Mouse (Mus musculus) midbrain, embryonic 14.5 days (tissue): ENCODE measurements at regions not wholly inside any gene's neighbourhood (a gene's known extent, or its start where the extent isn't known, plus 50 kb on each side); places are given as distances from the start of the nearest gene placed in this dataset.

Experiments
- ATAC-seq: fragments of 200-750 bp; cut with Nextera tagmentation; 2 replicates; pipeline ENCODE4 v1.8.0; 2017; ENCODE audit warnings: moderate number of reproducible peaks, moderate library complexity; ENCODE audit not compliant: low FRiP score, low TSS enrichment
- DNase-seq: peaks from one replicate; pipeline ENCODE4 v3.0.0-alpha.2; 2015
- H3K27ac ChIP-seq: fragments of 300-500 bp; sonication (generic); replicated peaks from 2 replicates; pipeline ENCODE4 v1.5.1; 2014; ENCODE audit warnings: mild to moderate bottlenecking, low read depth, low read length, moderate library complexity
- H3K27me3 ChIP-seq: fragments of 300-500 bp; sonication (generic); 2 replicates; pipeline ENCODE4 v1.6.1; 2014; ENCODE audit warnings: low read length, control low read depth, mixed read lengths; ENCODE audit not compliant: control insufficient read depth, insufficient read depth
- H3K36me3 ChIP-seq: fragments of 300-500 bp; sonication (generic); 2 replicates; pipeline ENCODE4 v1.6.1; 2014; ENCODE audit warnings: low read length, control low read depth; ENCODE audit not compliant: control insufficient read depth, insufficient read depth
- H3K4me1 ChIP-seq: fragments of 300-500 bp; sonication (generic); 2 replicates; pipeline ENCODE4 v1.6.1; 2014; ENCODE audit warnings: mild to moderate bottlenecking, antibody characterized with exemption, low read length, control low read depth; ENCODE audit not compliant: control insufficient read depth, insufficient read depth
- H3K4me2 ChIP-seq: fragments of 300-500 bp; sonication (generic); 2 replicates; pipeline ENCODE4 v1.6.1; 2014; ENCODE audit warnings: mild to moderate bottlenecking, low read length, moderate library complexity
- H3K4me3 ChIP-seq: fragments of 300-500 bp; sonication (generic); replicated peaks from 2 replicates; pipeline ENCODE4 v1.5.1; 2014; ENCODE audit warnings: low read depth, low read length
- H3K9ac ChIP-seq: fragments of 300-500 bp; sonication (generic); replicated peaks from 2 replicates; pipeline ENCODE4 v1.6.1; 2014; ENCODE audit warnings: mild to moderate bottlenecking, low read length, moderate library complexity
- H3K9me3 ChIP-seq: fragments of 300-500 bp; sonication (generic); 2 replicates; pipeline ENCODE4 v1.6.1; 2016; ENCODE audit warnings: low read length, control low read depth, mixed read lengths; ENCODE audit not compliant: control insufficient read depth
- WGBS: fragments of 180-500 bp; shearing (Covaris S2); extraction: QIAGEN DNeasy Blood & Tissue Kit; methylation state at CpG from one replicate; pipeline ENCODE4 v1.1.7; 2014; 5-methylcytosine and 5-hydroxymethylcytosine counted together

- H3K36me3 ChIP-seq = no peaks in the 10 kb centered on the region
- 0 out of 2 replicates have a peak, but pooled peaks cover 3% of the 10 kb centered on the region for H3K4me1 ChIP-seq
- no peak overlapping the region for H3K9ac ChIP-seq
- no peaks in the 10 kb centered on the region for H3K9me3 ChIP-seq
- H3K4me3 ChIP-seq = no peak overlapping the region
- ATAC-seq (no peak), DNase-seq (peak; percentile 51)
- no peak overlapping the region for H3K27ac ChIP-seq
- no peaks in the 10 kb centered on the region for H3K27me3 ChIP-seq
- no peak overlapping the region for H3K4me2 ChIP-seq
These were observed 311.8 kb downstream of the Klf6 start for GRCm38 (mm10) chr13:6173095-6173494.

- H3K4me2 ChIP-seq = no peak overlapping the region
- ATAC-seq = no peak
- 79% methylated on average over 9 of the region's 9 CpGs for WGBS
- no peak overlapping the region for H3K4me3 ChIP-seq
- no peaks in the 10 kb centered on the region for H3K36me3 ChIP-seq
- no peak overlapping the region for H3K9ac ChIP-seq
- no peak for DNase-seq
- no peaks in the 10 kb centered on the region for H3K9me3 ChIP-seq
- no peak overlapping the region for H3K27ac ChIP-seq
- H3K27me3 ChIP-seq = no peaks in the 10 kb centered on the region
- H3K4me1 ChIP-seq = no peaks in the 10 kb centered on the region
These were observed 317.2 kb downstream of the Klf6 start for GRCm38 (mm10) chr13:6178362-6179070.

- DNase-seq = no peak
- 72% methylated on average over 3 of the region's 3 CpGs for WGBS
- H3K4me3 ChIP-seq = no peak overlapping the region
- no peak overlapping the region for H3K4me2 ChIP-seq
- no peaks in the 10 kb centered on the region for H3K4me1 ChIP-seq
- H3K27ac ChIP-seq = no peak overlapping the region
- no peaks in the 10 kb centered on the region for H3K27me3 ChIP-seq
- no peaks in the 10 kb centered on the region for H3K9me3 ChIP-seq
- no peaks in the 10 kb centered on the region for H3K36me3 ChIP-seq
- no peak for ATAC-seq
- no peak overlapping the region for H3K9ac ChIP-seq
These were observed 327.9 kb downstream of the Klf6 start for GRCm38 (mm10) chr13:6189133-6189532.

- Histone ChIP-seq H3K27ac (no peak overlapping the region), H3K4me3 (no peak overlapping the region), H3K9me3 (no peaks in the 10 kb centered on the region), H3K36me3 (no peaks in the 10 kb centered on the region), H3K9ac (no peak overlapping the region), H3K4me1 (no peaks in the 10 kb centered on the region), H3K27me3 (no peaks in the 10 kb centered on the region), H3K4me2 (no peak overlapping the region)
- DNase-seq (peak; percentile 20), ATAC-seq (no peak)
- WGBS = 23% methylated on average over 7 of the region's 7 CpGs
These were observed 328.3 kb downstream of the Klf6 start for GRCm38 (mm10) chr13:6189566-6189965.

GRCm38 (mm10) chr13:6191186-6191914, 330.1 kb downstream of the Klf6 start:
- Histone ChIP-seq H3K4me1 (no peaks in the 10 kb centered on the region), H3K9me3 (no peaks in the 10 kb centered on the region), H3K4me2 (no peak overlapping the region), H3K4me3 (no peak overlapping the region), H3K27me3 (no peaks in the 10 kb centered on the region), H3K36me3 (no peaks in the 10 kb centered on the region), H3K9ac (no peak overlapping the region), H3K27ac (no peak overlapping the region)
- ATAC-seq (no peak), DNase-seq (no peak)
- WGBS = 81% methylated on average over 7 of the region's 7 CpGs

GRCm38 (mm10) chr13:6191915-6192295, 330.6 kb downstream of the Klf6 start:
- no peak for DNase-seq

GRCm38 (mm10) chr13:6196690-6197089, 335.4 kb downstream of the Klf6 start:
- Histone ChIP-seq H3K9ac (no peak overlapping the region), H3K4me2 (no peak overlapping the region), H3K9me3 (no peaks in the 10 kb centered on the region), H3K27ac (no peak overlapping the region), H3K36me3 (no peaks in the 10 kb centered on the region), H3K4me3 (no peak overlapping the region), H3K27me3 (no peaks in the 10 kb centered on the region), H3K4me1 (no peaks in the 10 kb centered on the region; the same call in 1 of the 2 replicates)
- DNase-seq (no peak), ATAC-seq (no peak)
- WGBS = 77% methylated on average over 5 of the region's 5 CpGs

More at GRCm38 (mm10) chr13:6191915-6192295, 330.6 kb downstream of the Klf6 start:
- no peaks in the 10 kb centered on the region for H3K36me3 ChIP-seq
- no peak overlapping the region for H3K27ac ChIP-seq
- H3K9me3 ChIP-seq = no peaks in the 10 kb centered on the region
- H3K4me1 ChIP-seq = no peaks in the 10 kb centered on the region
- no peak overlapping the region for H3K4me3 ChIP-seq
- no peak overlapping the region for H3K9ac ChIP-seq
- H3K27me3 ChIP-seq = no peaks in the 10 kb centered on the region
- WGBS = 21% methylated on average over 5 of the region's 5 CpGs
- no peak overlapping the region for H3K4me2 ChIP-seq
- no peak for ATAC-seq

GRCm38 (mm10) chr13:6199107-6199506, 337.8 kb downstream of the Klf6 start:
- no peaks in the 10 kb centered on the region; the same call in 1 of the 2 replicates for H3K4me1 ChIP-seq
- H3K27ac ChIP-seq = no peak overlapping the region
- H3K9me3 ChIP-seq = no peaks in the 10 kb centered on the region
- H3K27me3 ChIP-seq = no peaks in the 10 kb centered on the region
- ATAC-seq (no peak), DNase-seq (peak; percentile 34)
- H3K36me3 ChIP-seq = no peaks in the 10 kb centered on the region
- no peak overlapping the region for H3K9ac ChIP-seq
- WGBS = 68% methylated on average over 6 of the region's 6 CpGs
- no peak overlapping the region for H3K4me2 ChIP-seq
- no peak overlapping the region for H3K4me3 ChIP-seq

GRCm38 (mm10) chr13:6201516-6201915, 340.2 kb downstream of the Klf6 start:
- ATAC-seq (no peak), DNase-seq (no peak)
- Histone ChIP-seq H3K4me1 (no peaks in the 10 kb centered on the region; the same call in 1 of the 2 replicates), H3K9me3 (no peaks in the 10 kb centered on the region), H3K4me2 (no peak overlapping the region), H3K4me3 (no peak overlapping the region), H3K27ac (no peak overlapping the region), H3K27me3 (no peaks in the 10 kb centered on the region), H3K36me3 (no peaks in the 10 kb centered on the region), H3K9ac (no peak overlapping the region)
- 93% methylated on average over 1 of the region's 1 CpGs for WGBS
